Mouse (Mus musculus): ENCODE measurements at regions not wholly inside any gene's neighbourhood (a gene's known extent, or its start where the extent isn't known, plus 50 kb on each side); places are given as distances from the start of the nearest gene placed in this dataset.

- no peak for ATAC-seq (ENCODE audit: insufficient number of reproducible peaks, low FRiP score, low TSS enrichment)
Observed at GRCm38 (mm10) chr15:52564078-52564477, 1320.6 kb upstream of the Gm7489 start.

DNA sequence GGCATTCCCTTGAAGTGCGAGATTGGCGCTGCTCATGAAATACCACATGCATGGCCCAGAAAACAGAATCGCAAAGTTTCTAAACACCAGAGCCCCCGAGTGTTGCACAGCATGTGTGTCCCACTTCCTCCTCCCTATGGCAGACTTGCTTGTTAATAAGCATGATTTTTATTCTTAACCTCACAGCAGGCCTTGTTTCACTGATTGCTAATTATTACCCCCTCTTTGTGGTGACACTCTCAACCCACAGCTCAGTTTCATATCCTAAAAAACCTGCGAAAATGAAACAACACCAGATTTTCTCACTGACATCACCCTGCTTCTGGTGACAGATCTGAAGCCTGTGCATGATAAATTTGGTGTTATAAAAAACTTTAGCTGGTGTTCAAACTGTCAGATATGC is 1319.3 kb upstream of the Gm7489 start:
- no peak for ATAC-seq (ENCODE audit: insufficient number of reproducible peaks, low FRiP score, low TSS enrichment)

DNA sequence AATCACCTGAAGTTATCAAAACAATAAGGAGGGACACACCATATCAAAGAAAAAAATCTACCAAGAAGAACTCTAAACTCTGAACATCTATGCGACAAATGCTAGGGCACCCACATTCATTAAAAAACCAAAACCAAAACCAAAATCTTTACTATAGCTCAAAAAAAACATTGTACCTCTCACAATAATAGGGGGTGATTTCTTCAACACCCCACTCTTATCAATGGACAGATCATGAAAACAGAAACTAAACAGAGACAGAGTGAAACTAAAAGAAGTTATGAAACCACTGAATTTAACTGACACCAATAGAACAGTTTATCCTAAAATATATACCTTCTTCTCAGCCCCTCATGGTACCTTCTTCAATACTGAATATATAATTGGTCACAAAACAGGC is 1314.5 kb upstream of the Gm7489 start:
- ATAC-seq (ENCODE audit: insufficient number of reproducible peaks, low FRiP score, low TSS enrichment) = no peak

DNA sequence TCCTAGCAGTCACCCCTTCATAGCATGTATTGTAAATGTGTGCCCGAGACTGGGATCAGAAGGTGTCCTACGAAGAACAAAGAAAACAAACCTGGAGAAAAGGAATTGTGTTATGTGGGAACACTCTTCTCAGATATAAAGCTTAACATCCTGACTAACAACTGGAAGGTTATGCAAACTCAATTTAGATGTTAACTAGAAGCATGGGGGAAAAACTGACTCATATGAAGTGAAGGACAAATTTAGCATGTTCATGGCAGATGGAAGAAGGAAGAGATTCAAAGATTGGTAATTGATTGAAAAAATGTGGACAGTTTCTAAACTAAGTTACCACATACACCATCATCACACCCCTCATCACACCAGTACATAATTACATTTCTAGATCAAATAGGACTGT is 1307.1 kb upstream of the Gm7489 start:
- ATAC-seq (ENCODE audit: insufficient number of reproducible peaks, low FRiP score, low TSS enrichment) = no peak

GRCm38 (mm10) chr15:52589391-52589790 is 1295.3 kb upstream of the Gm7489 start:
- ATAC-seq (ENCODE audit: insufficient number of reproducible peaks, low FRiP score, low TSS enrichment) = no peak

DNA sequence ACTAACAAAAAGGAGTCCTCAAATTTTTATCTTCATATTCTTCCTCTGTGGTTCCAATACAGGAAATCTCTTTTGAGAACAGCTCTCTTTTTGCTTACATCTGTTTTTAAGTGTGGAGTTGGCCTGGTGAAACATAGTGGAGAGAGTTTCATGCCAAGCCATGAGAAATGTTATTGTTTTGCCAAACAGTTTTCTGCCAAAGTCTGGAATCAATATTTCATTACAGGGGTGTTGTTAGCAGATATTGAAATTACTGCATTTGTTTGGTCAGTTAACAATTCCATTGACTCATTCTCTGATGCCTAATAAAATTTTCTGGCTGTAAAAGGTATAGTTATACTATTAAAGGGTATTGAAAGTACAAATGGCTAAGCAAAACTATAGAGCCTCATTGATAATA is 1285.2 kb upstream of the Gm7489 start:
- no peak for ATAC-seq (ENCODE audit: insufficient number of reproducible peaks, low FRiP score, low TSS enrichment)

DNA sequence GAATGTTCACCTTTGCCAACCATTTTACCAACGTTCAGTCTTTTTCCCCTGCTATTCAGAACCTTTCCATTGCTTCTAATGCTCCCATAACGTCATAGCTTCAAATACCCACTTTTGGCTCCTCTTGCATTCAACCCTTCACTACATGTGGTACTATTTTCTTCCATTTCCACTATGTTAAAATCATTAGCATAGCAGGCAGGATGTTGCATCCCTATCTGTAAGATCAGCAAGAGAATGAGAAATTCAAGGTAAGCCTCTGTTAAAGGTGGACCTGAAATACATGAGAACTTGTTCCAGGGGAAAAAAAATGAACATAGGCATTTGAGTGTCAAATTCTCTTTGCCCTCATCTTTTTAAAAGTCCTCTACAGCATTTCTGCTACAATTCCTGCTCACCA is 1284.7 kb upstream of the Gm7489 start:
- ATAC-seq (ENCODE audit: insufficient number of reproducible peaks, low FRiP score, low TSS enrichment) = no peak

DNA sequence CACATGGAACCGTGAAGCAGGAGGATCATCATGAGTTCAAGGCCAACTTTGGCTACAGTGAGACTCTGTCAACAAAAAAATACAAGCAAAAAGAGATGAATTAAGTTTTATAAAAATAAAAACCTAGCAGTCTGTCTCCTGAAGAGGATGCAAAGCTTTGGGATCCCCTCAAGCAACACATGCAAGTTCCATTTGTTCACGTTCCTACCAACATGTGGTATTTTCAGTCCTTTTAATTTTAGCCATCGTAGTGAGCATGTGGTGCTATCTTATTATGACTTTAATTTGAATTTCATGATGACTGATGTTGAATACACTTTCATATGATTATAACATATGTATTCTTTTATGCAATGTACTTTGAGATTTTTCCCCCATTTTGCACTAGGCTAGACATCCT is 1244.9 kb upstream of the Gm7489 start:
- no peak for ATAC-seq (ENCODE audit: insufficient number of reproducible peaks, low FRiP score, low TSS enrichment)

DNA sequence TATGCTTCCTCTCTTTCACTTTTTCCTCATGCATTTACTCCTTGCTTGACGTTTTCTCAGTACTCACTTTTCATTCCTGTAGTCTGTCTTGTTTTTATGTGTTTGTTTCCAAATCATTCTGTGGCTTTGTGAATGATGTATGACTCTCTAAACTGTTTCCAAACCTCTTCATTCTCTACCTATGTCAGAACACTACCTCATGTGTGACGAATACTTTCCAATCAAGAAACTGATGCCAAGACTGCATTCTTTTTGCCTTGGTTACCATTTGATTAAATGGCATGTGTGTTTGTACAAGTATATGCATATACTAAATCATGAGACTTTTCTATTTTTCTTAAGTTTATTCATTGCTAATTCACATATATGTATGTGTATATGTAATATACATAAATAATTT is 1238.7 kb upstream of the Gm7489 start:
- no peak for ATAC-seq (ENCODE audit: insufficient number of reproducible peaks, low FRiP score, low TSS enrichment)

GRCm38 (mm10) chr15:52657916-52658315 is 1226.8 kb upstream of the Gm7489 start:
- ATAC-seq (ENCODE audit: insufficient number of reproducible peaks, low FRiP score, low TSS enrichment) = no peak
